Mouse (Mus musculus) forebrain, embryonic 12.5 days (tissue): ENCODE measurements around the gene Isx. TPM values are rescaled to one million over a fixed set of nuclear protein-coding genes. Genes with fewer than 3 reads are reported as not detected.

Source experiments
- polyA plus RNA-seq: library from polyadenylated mRNA; unstranded; fragments of >200 nt; fragmentation: Nextera tagmentation; extraction: Ambion mirVana; gene quantifications from 2 replicates; pipeline ENCODE4 v1.2.1, GENCODE M21; 2016

The Isx gene
- polyA plus RNA-seq, 1 experiment from 2014 or later, result not detected

Other genes starting within 250 kb of the Isx start
- 48.1 and 49.8 TPM in 2 replicates for gene Hmgxb4, start 120.2 kb downstream of the Isx start, polyA plus RNA-seq
- gene Tom1, start 160.5 kb downstream of the Isx start, polyA plus RNA-seq, result 21.9 and 23.0 TPM in 2 replicates
- 13.2 and 13.5 TPM in 2 replicates for gene Hmox1, start 220.4 kb downstream of the Isx start, polyA plus RNA-seq
- gene Mcm5, start 236.4 kb downstream of the Isx start, polyA plus RNA-seq, result 189 and 190 TPM in 2 replicates